Mouse (Mus musculus) adrenal gland, postnatal 25 days (tissue): ENCODE measurements around the gene Por. TPM values are rescaled to one million over a fixed set of nuclear protein-coding genes. Genes with fewer than 3 reads are reported as not detected.

ENCODE experiments used
- DNase-seq: peaks from one replicate; pipeline ENCODE4 v3.0.0; 2021; ENCODE audit warnings: mixed read lengths
- total RNA-seq: library from RNA; stranded (reverse); gene quantifications from 2 replicates; pipeline ENCODE4 v1.2.3, GENCODE M21; 2021

Por gene
- total RNA-seq, 1 experiment from 2014 or later, result 276 TPM

DNA sequence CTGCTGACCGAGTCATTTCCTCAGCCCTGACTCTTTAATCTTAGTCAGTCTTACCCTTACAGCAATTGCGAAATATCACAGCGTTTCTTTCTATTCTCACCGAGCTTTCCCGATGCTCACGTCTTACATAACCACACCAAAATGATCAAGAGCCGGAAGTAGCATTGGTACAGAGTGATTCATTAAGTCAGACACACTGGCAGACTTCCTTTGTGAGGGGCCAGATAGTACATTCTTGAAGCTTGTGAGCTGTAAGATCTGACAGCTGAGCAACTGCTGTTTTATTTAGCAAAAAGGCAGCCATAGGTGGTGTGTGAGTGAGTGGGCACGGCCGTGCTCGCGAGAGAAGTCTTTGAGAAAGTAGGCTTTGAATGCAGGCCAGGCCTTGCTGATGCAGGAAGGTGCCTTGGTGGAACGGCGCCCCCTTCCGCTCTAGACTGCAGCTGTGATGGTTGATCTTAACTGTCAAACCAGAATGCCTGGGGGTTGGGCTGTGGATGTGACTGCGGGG is 32.9 kb downstream of the Por start:
- no peak for DNase-seq

DNA sequence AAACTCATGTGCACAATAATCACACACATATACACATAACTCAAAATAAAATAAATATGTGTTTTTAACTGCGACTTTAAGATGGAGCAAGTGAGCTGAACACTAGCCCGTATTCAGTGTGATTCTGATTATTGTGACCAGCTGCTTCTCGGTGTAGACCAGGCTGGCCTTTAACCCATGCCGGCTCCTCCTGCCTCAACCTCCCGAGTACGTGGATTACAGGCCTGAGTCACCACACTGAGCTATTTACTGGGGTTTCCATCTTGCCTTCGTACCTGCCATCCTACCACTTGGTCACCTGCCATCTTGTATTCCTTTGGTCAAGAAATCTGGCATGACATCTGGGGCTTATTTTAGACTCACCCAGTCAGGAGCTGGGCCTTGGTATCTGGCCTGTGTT is 33.6 kb downstream of the Por start:
- DNase-seq, result no peak

DNA sequence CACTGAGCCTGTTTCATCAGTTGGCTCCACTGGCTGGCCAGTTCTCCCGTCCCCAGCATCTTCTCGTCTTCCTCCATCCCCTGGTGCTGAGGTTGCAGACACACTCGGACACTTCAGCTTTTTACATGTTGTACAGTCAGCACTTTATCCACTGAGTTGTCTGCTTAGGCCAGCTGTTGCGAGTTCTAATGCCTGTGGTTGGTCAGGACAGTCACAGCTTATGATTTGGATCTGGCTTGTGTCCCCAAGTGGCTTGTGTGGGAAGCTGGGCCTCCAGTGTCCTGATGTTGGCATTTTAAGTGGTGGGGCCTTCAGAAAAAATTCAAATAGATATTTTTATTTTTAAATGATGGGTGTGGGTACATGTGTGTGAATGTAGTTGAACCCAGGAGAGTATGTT is 35.5 kb downstream of the Por start:
- no peak for DNase-seq

DNA sequence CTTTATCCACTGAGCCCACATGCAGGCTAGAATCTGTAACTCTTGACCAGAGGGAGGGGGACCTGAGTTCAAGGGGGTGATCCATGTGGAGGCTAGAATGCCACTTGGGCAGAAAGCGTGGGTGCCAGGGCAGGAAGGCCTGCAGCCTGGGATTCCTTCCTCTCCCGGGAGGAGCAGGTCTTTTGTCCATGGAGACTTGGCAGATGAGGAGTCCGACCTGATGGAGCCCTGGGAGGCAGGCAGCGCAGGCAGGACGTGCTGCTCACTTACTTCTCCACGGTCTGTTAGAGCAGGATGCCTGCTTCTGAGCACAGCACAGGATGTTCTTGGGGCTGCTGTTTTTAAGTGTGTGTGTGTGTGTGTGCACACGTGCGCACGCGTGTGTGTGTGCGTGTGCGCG is 37.2 kb downstream of the Por start:
- DNase-seq, result no peak

DNA sequence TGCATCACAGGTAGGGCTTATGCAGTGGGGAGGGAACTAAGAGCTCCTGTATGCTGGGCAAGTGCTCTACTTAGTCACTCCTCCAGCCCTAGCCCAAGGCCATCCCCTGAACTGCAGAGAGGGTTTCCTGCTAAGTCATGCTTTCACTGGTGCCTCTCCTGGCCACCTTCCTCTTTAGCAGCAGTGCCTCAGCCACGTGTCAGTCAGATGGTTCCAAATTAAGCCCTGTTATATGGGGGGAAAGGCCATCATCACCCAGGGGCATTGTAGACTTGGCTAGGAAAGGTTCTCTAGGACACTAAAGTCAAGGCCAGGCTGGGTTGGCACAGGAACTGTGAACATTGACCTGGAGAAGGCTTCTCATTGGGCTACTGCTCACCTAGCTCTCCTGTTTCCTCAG is 38.0 kb downstream of the Por start:
- DNase-seq, result peak; percentile 44

DNA sequence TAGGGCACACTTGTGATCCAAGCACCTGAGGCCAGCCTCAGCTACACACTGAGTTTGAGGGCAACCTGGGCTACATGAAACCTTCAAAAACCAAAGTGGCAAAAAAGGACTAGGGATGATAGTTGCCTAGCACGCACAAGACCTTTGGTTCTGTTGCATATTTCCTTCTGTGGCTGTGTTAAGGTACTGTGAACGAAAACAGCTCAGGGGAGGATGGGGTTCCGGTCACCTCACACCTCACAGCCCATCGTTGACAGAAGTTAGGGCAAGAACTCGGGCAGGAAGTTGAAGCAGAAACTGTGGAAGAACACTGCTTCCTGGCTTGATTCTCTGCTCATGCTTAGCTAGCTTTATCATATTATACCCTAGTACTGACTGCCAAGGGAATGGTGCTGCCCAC is 39.9 kb downstream of the Por start:
- no peak for DNase-seq

DNA sequence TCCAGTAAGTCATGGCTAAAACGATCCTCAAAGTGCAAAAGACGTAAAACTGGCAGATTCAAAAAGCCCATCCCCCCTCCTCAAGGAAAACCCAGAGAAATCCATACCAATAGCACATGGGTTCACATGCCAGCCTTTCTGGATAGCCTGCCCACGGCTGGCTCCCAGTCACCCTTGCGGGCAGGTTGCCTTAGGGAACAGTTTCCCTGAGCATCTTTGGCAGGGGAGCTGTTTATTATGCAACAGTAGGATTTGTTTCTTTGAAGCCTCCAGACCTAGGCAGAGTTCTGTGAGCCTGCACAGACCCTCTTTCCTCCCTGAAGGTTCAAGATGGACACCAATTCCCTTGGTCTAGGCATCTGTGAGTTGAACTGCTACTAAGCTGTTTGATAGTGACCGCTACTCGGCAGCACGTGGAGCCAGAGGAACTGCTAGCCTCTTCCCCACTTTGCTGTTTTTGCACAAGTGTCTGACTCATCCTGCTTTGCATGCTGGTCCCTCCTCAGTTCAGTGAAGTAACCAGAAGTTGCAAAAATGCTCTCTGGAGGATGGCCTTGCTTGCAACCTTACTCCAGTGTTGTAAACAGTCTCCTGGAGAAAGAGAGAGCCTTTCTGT is 40.9 kb downstream of the Por start:
- peak; percentile 42 for DNase-seq

DNA sequence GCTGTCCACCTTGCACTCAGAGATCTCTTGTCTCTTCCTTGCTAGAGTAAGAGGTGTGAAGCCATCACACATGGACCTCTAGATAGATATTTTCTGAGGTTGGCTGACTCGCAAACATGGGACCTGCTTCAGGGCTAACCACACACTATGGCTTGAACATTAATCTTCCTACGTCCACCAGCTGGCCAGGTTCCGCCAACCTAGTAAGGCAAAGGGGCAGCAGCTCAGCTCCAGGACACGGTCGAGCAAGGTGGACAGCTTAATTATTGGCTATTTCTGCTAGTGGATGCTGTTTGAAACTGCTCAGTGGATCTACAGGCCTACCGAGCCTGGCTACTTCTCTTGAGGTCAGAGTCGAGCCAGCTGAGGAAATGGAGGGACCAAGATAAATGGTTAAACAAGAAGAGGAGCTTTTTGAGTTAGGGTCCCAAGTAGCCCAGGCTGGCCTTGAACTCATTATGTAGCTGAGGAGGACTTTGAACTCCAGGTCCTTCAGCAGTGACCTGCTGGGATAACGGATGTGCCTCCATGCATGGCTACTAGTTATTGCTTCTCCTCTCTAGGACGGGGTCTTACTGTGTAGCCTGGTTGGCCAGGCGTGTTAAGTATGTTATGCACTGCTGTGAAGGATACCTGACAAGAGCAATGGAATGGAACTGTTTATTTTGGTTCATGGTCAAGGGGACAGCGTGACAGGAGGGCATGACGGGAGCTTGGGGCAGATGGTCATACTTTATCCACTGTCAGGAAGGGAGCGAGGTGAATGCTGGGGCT is 41.9 kb downstream of the Por start:
- no peak for DNase-seq

DNA sequence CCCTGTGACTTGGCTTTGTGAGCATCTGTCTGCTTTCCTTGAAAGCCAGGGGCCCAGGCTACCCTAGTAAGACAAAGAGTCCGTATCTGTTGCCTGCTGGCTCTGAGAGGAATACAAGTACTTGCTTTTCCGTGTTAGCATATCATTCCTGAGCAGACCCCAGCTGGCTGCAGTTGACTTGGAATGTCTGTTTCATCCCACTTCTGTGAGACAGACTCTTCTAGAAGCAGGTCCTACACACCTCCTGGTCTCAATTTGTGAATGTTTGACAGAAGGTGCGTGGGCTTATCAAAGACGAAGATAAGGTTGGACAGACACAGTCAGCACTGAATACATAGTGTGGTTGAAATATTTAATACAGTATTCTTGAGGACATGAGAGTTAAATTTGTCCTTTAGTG is 43.0 kb downstream of the Por start:
- DNase-seq, result no peak

DNA sequence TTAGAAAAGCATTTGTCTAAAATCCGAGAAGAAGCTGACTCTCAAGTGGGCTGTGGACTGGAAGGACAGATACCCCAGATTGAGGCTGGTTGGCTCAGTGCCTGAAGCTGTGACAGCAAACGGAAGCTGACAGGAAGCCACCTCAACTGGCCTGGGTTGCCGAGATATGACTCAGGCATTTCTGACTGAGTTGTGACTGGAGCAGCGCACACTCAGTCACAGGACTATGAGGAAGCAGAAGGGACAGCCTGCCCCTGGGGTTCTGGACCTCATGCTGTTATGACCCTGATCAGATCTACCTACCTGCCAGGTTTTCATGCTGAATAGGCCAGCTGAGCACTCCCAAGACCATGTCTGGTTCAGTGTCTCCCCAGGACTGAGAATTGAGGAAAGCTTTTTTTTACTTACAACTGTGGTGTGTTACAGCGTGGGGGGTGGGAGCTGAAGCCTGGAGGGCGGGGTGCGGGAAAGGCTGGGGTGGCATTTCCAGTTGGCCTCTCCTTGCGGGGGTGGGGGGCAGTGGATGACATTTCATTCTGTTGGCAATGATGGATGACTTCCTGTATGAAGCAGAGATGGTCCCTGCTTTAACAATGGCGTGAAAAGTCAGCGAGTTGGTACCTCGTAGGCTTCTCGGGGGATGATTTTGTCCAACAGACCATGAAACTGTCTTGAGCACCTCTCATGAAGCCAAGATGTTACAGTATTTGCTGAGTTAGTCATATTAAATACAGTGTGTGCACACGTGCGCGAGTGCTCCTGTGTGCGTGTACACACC is 43.8 kb downstream of the Por start:
- DNase-seq, result peak; percentile 81

DNA sequence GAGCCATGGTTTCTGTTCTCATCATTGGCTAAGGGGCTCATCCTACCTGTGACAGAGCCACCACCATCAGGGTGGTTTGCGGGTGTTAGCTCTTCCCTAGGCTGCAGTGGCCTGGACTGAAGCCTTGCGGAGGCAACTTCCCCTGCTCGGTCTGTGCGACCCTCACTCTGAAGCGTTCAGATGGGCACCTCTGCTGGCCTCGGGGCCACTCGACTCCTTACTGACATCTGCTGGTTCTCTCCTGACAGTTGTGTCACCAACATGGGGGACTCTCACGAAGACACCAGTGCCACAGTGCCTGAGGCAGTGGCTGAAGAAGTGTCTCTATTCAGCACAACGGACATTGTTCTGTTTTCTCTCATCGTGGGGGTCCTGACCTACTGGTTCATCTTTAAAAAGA is 45.8 kb downstream of the Por start:
- no peak for DNase-seq

DNA sequence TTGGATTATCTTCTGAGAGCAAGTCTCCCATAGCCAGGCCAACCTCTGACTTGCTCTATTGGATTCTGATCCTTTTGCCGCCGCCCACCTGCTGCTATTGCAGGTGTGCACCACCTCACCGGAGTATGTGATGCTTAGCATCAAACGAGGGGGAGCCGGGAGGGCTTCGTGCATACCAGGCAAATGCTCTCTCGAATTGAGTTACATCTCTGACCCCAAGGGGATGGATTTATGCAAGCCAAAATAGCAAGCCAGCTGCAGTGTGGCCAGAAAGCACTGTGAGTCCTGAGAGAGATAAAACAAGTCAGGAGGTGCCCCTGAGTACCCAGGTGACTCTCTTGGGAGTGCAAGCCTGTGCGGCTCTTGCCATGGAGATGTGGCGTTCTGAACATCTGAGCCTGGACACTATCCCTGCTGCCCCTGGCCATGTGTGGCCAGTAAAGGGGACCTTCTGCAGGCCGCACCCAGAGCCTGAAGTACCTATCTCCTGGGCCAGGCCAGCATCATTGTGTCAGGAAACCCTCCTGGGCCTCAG is 49.8 kb downstream of the Por start:
- no peak for DNase-seq

DNA sequence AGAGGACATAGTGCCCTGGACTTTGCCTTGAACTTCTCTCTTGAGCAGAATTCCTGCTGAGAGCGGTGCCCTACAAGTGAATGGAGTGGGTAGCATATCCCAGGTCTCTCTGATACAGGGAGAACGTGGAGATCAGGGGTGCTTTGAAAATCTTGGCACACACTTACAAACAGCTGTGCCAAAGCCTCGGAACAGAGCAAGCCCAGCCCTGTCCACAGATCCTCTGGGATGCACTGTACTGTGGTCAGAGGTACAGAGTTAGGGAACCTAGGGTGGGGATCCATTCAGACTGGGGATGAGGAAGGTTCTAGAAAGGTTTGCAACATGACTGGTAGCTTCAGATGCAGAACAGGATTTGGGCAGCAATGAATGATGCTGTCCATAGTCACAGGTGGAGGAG is 50.3 kb downstream of the Por start:
- DNase-seq, result no peak

DNA sequence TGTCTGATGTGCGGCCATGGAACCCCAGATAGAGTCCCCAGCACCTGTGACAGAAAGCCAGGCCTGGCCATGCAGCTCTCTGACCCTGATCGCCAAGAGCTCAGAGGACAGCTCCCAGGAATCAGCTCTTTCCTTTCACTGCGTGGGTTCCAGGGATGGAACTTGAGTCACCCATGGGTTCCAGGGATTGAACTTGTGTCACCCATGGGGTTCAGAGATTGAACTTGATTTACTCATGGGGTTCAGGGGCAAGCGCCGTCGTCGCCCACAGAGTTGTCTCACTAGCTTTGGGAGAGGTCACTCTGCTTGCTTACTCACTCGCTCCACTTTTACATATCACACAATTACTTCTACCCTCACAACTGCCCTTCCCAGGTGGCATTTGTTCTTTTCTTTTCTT is 51.2 kb downstream of the Por start:
- DNase-seq, result no peak

DNA sequence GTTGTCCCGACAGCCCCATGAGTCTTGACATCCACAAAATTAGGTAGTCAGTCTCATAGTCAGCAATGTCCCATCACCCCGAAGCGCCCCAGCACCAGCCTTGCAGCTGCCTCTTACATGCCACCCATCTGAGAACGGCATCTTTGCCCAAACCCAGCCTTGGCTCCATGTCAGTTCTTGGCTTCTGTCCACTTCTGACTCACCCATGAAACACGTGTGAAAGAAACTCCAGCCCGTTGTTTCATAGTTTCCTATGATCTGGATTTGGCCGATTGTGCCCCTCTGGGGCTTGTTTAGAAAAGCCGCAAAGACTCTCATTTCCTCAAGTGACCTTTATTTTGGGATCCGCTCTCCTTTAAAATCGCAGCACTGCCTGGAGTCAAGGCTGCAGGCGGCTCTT is 52.3 kb downstream of the Por start:
- peak; percentile 81 for DNase-seq

DNA sequence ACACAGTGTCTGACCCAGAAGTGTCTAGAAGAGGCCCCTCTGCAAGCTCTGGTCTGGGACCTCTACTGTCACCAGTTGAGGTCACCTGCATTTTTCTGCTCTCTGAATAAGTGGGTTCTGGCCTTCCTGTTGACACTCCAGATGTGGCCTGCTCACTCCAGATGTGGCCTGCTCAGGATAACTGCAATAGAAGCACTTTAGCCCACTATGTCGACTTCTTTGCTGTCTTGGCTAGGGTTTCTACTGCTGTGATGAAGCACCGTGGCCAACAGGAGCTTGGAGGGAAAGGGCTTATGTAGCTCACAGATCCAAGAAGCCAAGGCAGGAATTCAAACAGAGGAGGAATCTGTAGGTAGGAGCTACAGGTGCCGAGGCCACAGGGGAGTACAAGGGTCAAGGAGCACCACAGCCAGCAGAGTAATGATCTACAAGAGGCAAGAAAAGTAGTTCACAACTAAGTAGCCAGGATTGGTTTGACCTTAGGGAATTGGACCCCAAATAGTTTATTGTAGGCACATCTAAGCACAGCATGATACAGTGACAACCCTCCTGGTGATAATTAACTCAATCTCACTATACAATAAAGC is 53.4 kb downstream of the Por start:
- DNase-seq, result no peak

DNA sequence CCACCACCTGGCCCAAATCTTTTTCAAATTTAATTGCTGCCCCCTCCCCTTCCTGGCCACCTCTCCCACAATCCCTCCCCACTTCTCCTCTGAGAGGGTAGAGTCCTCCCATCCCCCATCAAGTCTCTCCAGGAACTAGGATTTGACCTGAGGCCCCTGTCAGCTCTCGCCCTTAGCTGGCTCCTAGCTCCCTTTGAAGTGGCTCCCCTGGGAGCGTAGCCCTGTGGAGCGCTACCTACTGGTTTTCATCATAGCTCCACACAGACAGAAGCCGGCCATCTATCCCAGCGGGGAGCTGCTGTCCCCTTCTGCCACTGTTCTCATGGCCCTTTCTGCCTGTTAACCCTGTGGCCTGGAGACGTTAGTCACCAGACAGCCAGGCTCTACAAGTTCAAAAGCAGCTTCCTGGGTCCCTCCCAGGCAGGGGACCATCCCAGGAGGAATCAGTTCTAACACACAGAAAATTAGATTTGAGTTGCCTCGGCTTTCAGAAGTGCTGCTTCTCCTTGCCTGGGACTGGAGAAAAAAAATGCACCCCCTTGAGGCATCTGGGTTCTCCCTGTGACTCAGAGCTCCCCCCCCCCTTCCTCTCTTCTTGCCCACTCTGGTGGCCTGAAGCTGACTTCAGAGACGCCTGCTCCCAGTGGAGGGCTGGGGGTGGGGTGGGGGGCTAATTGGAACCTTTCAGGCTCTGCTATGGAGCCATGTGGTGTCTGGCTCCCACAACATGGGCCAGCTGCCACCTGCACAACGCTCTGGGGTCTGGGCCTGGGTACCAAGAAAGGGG is 54.9 kb downstream of the Por start:
- DNase-seq, result no peak

DNA sequence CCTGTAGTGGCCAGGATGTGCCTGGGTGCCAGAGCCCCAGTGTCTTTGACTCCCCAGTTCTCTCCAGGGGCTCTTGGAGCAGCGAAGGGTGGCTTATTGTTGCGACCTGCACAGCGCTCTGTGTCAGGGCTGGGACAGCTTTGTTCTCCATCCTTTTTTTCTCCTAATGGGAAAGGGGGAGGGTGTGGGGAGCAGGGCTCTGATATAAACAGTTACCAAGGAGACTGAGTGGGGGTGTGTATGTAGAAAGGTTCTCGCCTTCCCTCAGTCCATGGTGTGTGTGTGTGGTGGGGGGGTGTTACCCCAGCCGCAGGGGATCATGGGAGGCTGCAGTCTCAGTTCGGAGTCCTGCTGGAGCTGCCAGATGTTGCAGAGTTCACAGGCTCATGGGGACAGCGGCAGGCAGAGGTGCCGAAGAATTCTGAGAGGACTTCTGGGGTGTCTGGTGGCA is 55.6 kb downstream of the Por start:
- no peak for DNase-seq

DNA sequence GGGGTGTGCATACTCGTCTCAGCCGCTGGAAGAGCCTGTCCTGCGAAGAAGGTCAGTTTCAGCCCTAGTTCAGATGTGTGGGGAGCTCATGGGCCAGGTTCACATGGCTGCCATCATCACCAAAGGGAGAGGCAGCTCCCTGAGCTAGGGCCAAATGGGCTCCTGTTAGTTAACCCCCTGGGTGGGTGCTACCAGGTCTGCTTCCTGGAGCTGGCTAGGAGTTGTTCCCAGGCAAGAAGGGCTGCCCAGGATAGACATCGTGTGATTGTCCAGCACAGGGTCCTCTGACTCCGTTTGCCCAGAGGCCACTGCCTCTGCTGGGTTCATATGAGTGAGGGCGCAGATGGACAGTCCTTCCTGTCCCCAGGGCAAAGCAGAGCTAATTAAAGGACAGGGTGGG is 56.2 kb downstream of the Por start:
- no peak for DNase-seq

DNA sequence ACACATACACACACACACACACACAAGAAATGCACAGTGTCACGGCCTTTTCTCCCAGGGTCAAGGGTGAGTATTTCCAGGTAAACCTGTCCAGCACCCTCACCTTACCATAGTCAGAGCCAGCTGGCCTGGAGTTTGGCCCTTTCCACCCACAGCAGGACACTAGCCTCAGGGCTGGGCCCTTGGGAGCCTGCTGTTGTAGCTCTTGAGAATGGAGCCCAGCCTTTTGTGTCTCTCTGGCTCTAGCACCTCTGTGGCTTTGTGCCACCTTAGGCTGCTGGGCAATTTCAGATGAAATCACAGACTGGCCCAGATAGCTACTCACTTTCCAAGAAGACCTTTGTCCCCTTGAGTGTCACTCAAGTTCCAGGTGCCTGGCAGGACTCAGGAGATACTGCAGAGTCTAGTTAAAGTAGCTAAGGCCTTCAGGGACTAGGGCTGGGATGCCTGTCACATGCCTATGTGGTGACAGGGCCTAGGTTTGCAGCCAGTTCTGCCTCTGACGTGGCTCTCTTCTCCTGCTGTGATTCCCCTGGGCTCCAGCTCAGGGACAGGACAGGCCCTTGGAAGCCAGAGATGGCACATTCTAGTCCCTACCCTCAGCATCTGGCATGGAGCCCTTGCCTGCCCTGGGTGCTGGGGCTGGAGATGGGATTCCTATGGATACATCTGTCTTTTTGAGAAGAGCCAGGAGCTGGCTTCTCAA is 57.0 kb downstream of the Por start:
- peak; percentile 65 for DNase-seq

DNA sequence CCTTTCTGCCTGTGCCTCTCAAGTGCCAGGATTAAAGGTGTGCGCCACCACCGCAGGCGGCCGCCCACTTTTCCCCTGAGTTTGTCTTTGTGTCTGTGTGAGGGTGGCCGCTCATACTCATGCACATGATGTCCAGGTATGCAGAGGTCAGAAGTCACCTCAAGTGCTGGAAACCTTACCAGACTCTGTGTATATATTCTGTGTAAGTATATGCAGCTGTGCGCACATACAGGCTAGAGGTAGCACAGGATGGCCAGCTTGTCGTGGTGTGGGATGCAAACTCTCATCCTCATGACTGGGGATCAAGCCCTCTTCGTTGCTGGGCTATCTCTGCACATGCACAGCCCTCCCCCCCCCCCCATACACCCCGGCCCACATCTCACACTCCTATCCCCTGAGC is 58.0 kb downstream of the Por start:
- DNase-seq, result no peak
